Mouse (Mus musculus) midbrain, embryonic 11.5 days (tissue): Measurements from ENCODE around the gene Ccdc102a. TPM values are rescaled to one million over a fixed set of nuclear protein-coding genes. Genes with fewer than 3 reads are reported as not detected.
A peak's percentile ranks its signal among the peaks of the same experiment; 100 is the strongest.

ENCODE experiments used
- ATAC-seq: fragments of 200-750 bp; cut with Nextera tagmentation; 2 replicates; pipeline ENCODE4 v1.8.0; 2017; ENCODE audit warnings: moderate TSS enrichment, moderate library complexity; ENCODE audit not compliant: low FRiP score
- DNase-seq: peaks from one replicate; pipeline ENCODE4 v3.0.0; 2015; ENCODE audit warnings: low spot score; ENCODE audit errors: missing footprints
- H3K27ac ChIP-seq: fragments of 300-500 bp; sonication (generic); 2 replicates; pipeline ENCODE4 v1.5.1; 2014; ENCODE audit warnings: low read depth, low read length
- H3K27me3 ChIP-seq: fragments of 300-500 bp; sonication (generic); 2 replicates; pipeline ENCODE4 v1.6.1; 2014; ENCODE audit warnings: mild to moderate bottlenecking, low read length, moderate library complexity, mixed read lengths; ENCODE audit not compliant: control insufficient read depth, insufficient read depth
- H3K36me3 ChIP-seq: fragments of 300-500 bp; sonication (generic); 2 replicates; pipeline ENCODE4 v1.6.1; 2014; ENCODE audit warnings: mild to moderate bottlenecking, low read length, moderate library complexity, mixed read lengths; ENCODE audit not compliant: control insufficient read depth, insufficient read depth
- H3K4me1 ChIP-seq: fragments of 300-500 bp; sonication (generic); 2 replicates; pipeline ENCODE4 v1.6.1; 2014; ENCODE audit warnings: low read length; ENCODE audit not compliant: control insufficient read depth, insufficient read depth
- H3K4me2 ChIP-seq: fragments of 300-500 bp; sonication (generic); 2 replicates; pipeline ENCODE4 v1.6.1; 2014; ENCODE audit warnings: mild to moderate bottlenecking, moderate library complexity
- H3K4me3 ChIP-seq: fragments of 300-500 bp; sonication (generic); 2 replicates; pipeline ENCODE4 v1.5.1; 2014; ENCODE audit warnings: low read depth, low read length
- H3K9ac ChIP-seq: fragments of 300-500 bp; sonication (generic); 2 replicates; pipeline ENCODE4 v1.6.1; 2014; ENCODE audit warnings: low read length
- H3K9me3 ChIP-seq: fragments of 300-500 bp; sonication (generic); 2 replicates; pipeline ENCODE4 v1.6.1; 2016; ENCODE audit warnings: low read length; ENCODE audit not compliant: control insufficient read depth
- WGBS: fragments of 180-500 bp; shearing (Covaris S2); extraction: QIAGEN DNeasy Blood & Tissue Kit; methylation state at CpG from one replicate; pipeline ENCODE4 v1.1.7; 2014; 5-methylcytosine and 5-hydroxymethylcytosine counted together
- polyA plus RNA-seq: library from polyadenylated mRNA; unstranded; fragments of >200 nt; fragmentation: Nextera tagmentation; extraction: Ambion mirVana; gene quantifications from 2 replicates; pipeline ENCODE4 v1.2.1, GENCODE M21; 2014

Gene Ccdc102a
- polyA plus RNA-seq, 1 experiment from 2014 or later = 15.9 TPM

DNA sequence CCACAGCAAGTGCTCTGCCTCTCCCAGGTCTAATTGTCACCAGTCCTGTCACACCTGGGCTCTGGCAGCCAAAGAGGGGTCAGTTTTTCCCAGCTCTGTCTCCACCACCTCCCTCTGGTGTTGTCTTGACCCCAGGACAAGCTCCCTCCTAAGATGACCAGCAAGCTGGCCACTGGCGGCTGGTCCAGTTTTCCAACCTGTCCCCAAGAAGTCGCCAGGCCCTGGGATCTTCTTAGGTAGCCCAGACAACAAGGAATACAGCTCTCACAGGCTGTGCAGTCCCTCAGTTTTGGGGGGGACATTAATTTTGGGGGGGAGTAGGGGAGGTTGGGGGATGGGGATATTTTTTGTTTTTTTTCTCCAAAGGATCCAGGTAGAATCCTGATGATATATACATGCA is 45.3 kb downstream of the Ccdc102a start:
- Histone ChIP-seq H3K36me3 (no peaks in the 10 kb centered on the region), H3K27me3 (peaks cover 14% of the 10 kb centered on the region), H3K9ac (no peak overlapping the region), H3K9me3 (no peaks in the 10 kb centered on the region), H3K4me3 (no peak overlapping the region), H3K4me1 (peaks cover 17% of the 10 kb centered on the region), H3K4me2 (no peak overlapping the region), H3K27ac (no peak overlapping the region)
- DNase-seq (no peak), ATAC-seq (no peak)
- WGBS = 62% methylated on average over 2 of the region's 2 CpGs

DNA sequence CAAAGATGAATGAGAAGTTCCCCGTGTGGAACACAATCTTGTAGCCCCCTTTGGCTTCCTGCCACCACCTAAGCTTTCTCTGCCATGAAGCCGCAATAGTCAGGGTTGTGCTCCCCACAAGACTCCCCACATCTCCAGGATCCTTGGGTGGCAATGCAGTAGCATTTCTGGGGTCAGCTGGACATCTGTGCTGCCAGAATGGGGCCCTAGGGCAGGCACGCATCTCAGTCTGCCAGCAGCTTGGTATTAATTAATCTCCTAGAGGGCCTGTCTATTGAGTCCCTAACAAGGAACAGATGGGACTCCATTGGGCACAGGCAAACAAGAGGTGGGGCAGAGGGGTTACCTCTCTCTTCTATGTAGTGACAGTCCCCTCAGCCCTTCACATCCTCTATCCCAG is 45.7 kb downstream of the Ccdc102a start:
- H3K9ac ChIP-seq = no peak overlapping the region

DNA sequence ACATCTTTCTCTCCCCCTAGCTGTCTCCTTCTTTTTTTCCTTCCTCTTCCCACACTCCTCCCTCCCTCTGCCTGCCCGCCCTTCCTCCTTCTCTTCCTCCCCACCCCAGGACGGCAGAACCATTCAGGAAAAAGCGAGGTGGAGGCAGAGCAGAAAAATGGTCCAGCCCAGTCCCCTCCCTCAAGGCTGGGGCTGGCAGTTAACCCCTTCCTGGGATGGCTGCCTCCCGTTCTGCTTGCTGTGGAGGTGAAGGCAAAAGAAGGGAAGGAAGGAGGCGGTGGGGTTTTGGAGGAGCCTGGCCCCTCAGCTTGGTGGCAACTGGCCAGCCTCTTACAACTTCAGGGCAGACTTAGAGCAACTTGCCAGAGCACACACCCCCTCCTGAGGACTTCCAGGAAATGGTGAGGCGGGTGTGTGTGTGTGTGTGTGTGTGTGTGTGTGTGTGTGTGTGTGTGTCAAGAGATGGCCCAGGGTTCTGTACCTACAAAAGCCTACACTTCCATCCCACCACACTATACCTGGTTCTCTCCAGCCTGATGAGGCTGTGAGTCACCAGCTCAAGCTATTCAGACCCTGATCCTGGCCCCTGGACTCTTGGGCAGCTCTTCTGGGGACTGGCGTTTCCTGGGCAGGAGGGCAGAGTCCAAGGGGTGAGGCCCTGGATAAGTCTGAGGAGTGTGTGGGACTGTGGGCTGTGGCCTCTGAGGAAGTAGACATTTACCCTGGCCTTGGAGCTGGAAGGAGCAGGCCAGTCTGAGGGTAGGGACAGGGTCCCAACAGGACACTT is 46.6 kb downstream of the Ccdc102a start:
- peak; percentile 52 for ATAC-seq
- H3K4me1 ChIP-seq = peaks cover 17% of the 10 kb centered on the region
- no peaks in the 10 kb centered on the region for H3K9me3 ChIP-seq
- H3K27me3 ChIP-seq = peaks cover 14% of the 10 kb centered on the region
- H3K36me3 ChIP-seq = no peaks in the 10 kb centered on the region
- peak; percentile 86 for DNase-seq
- H3K4me2 ChIP-seq = peak overlapping the region; percentile 53
- peak overlapping the region; percentile 30 for H3K4me3 ChIP-seq
- WGBS = 8% methylated on average over 7 of the region's 7 CpGs
- H3K9ac ChIP-seq = peak overlapping the region; percentile 48
- H3K27ac ChIP-seq = no peak overlapping the region

More for the DNA sequence above, 45.7 kb downstream of the Ccdc102a start:
- DNase-seq = no peak
- Histone ChIP-seq H3K27me3 (peaks cover 14% of the 10 kb centered on the region), H3K4me3 (no peak overlapping the region), H3K9me3 (no peaks in the 10 kb centered on the region), H3K4me1 (peaks cover 17% of the 10 kb centered on the region), H3K4me2 (no peak overlapping the region), H3K27ac (no peak overlapping the region), H3K36me3 (no peaks in the 10 kb centered on the region)
- WGBS = 48% methylated on average over 3 of the region's 3 CpGs
- ATAC-seq = no peak

DNA sequence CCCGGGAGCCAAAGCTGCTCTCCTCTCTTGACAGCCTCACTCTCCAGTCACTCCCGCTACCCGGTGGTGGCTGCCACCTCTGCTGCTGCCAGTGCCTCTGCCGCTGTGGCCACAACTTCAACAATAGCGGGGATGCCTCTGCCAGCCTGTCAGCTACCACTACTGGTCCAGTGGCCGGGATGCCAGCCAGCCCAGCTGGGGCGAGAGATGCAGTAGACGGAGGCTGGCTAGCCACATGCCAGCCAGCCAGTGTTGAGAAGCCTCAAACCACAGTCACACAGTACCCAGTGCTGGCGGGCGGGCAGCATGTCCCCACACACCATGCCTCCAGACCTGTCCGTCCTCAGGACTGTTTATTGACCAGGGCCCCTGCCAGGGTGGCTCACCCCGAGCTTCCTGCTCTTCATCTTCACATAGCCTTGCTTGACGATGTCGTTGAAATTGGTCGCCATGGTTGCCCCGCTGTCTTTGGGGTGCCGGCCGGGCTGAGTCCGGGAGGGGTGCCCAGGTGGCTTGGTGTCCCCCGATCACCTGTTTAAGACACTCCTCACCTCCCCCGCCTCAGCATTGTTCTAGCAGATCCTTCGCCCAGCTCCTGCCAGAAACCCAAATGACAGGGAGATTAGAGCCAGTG is 47.3 kb downstream of the Ccdc102a start:
- Histone ChIP-seq H3K27me3 (peaks cover 12% of the 10 kb centered on the region), H3K4me1 (peaks cover 13% of the 10 kb centered on the region), H3K9me3 (no peaks in the 10 kb centered on the region), H3K27ac (no peak overlapping the region), H3K4me3 (peak overlapping the region; percentile 30), H3K36me3 (no peaks in the 10 kb centered on the region), H3K4me2 (peak overlapping the region; percentile 53), H3K9ac (peak overlapping the region; percentile 48)
- DNase-seq = peak; percentile 88
- ATAC-seq = peak; percentile 18; the same call in 1 of the 2 replicates
- 2% methylated on average over 22 of the region's 22 CpGs for WGBS

DNA sequence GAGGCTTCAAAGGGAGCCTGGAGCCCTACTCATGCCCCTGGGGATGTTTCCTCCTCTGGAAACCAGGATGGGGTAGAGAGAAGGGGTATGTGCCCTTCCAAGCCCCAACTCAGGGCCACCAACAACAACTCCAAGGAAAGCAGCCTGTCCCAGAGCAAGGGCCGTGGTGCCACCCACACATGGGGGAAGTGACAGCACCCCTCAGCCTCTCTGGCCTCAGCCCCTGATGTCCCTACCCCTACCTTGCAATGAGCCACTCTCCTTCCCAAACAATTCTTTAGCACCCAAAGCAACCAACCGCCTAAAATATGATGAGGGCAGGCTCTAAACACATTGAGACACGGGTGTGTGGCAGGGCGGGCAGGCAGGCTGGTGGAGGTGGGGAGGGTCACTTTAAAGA is 47.9 kb downstream of the Ccdc102a start:
- peaks cover 7% of the 10 kb centered on the region for H3K4me1 ChIP-seq
- H3K4me3 ChIP-seq = peak overlapping the region; percentile 30
- H3K4me2 ChIP-seq = peak overlapping the region; percentile 53
- H3K9me3 ChIP-seq = no peaks in the 10 kb centered on the region
- peak overlapping the region; percentile 48; the same call in 1 of the 2 replicates for H3K9ac ChIP-seq
- no peak overlapping the region for H3K27ac ChIP-seq
- DNase-seq (no peak), ATAC-seq (no peak)
- WGBS = 9% methylated on average over 4 of the region's 4 CpGs
- no peaks in the 10 kb centered on the region for H3K36me3 ChIP-seq
- peaks cover 6% of the 10 kb centered on the region for H3K27me3 ChIP-seq

DNA sequence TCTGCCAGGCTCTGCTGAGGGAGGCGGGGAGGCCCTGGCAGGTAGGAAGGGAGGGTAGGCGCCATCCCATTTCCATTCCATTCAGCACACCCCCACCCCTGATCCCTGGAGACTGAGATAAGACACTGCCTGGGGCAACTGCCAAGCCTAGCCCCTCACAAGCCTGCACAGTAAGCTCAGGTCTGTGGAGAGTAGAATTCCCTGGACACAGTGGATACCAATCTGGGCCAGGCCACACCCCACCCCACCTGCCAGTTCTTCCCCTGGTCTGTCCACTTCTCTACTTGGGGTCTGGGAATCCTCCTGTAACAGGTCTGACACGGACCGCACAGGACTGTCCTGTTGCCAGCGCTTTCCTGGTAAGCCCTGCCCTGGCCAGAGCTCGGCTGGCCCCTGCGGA is 48.8 kb downstream of the Ccdc102a start:
- no peak for DNase-seq
- no peaks in the 10 kb centered on the region for H3K9me3 ChIP-seq
- ATAC-seq = no peak
- H3K4me1 ChIP-seq = peaks cover 7% of the 10 kb centered on the region; the same call in 1 of the 2 replicates
- no peaks in the 10 kb centered on the region for H3K36me3 ChIP-seq
- no peak overlapping the region for H3K4me3 ChIP-seq
- H3K27me3 ChIP-seq = no peaks in the 10 kb centered on the region; the same call in 1 of the 2 replicates
- H3K27ac ChIP-seq = no peak overlapping the region
- H3K4me2 ChIP-seq = peak overlapping the region; percentile 2; the same call in 1 of the 2 replicates
- 61% methylated on average over 7 of the region's 7 CpGs for WGBS
- H3K9ac ChIP-seq = no peak overlapping the region

DNA sequence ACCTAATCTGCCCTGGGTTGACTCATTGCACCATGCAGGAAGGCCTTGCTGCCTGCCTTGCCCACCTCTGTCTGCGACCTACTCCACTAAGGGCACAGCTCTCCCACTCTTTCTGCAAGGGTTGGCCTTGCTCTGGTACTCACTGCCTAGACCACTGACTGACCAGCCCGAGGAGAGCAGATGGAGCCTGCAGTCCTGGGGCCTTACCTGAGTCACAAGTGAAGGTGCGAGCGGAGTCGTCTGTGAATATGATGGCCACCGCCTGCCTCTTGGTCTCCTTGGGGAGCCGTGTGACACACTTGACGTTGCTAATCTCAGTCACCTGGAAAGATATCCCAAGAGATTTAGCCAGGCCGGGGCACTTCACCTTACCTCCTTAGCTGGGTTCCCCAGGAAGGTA is 51.0 kb downstream of the Ccdc102a start:
- Histone ChIP-seq H3K4me3 (no peak overlapping the region), H3K36me3 (peaks cover 7% of the 10 kb centered on the region; the same call in 1 of the 2 replicates), H3K4me2 (no peak overlapping the region), H3K4me1 (peaks cover 7% of the 10 kb centered on the region; the same call in 1 of the 2 replicates), H3K27me3 (no peaks in the 10 kb centered on the region; the same call in 1 of the 2 replicates), H3K27ac (no peak overlapping the region), H3K9ac (no peak overlapping the region), H3K9me3 (no peaks in the 10 kb centered on the region)
- DNase-seq = no peak
- no peak for ATAC-seq
- 88% methylated on average over 9 of the region's 9 CpGs for WGBS

DNA sequence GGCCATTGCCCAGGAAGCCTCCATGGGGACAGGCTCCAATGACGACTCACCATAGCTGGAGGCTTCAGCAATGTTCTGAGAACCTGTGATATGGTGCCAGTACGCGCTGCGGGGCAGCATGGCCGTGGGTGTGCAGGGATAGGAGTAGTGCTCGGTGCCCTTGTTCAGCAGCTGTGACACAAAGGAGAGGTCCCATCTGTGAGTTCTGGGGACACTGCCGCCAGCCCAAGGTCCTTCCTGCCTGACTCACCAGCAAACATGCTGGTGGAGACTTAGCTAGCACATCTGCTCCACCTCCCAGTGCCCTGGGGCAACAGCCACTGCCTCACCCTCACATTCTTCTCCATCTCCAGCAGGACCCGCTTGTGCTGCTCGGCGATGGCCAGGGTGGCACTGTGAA is 52.6 kb downstream of the Ccdc102a start:
- no peaks in the 10 kb centered on the region for H3K9me3 ChIP-seq
- H3K36me3 ChIP-seq = peaks cover 11% of the 10 kb centered on the region; the same call in 1 of the 2 replicates
- no peak for ATAC-seq
- H3K4me1 ChIP-seq = no peaks in the 10 kb centered on the region
- no peaks in the 10 kb centered on the region; the same call in 1 of the 2 replicates for H3K27me3 ChIP-seq
- 90% methylated on average over 10 of the region's 10 CpGs for WGBS
- H3K27ac ChIP-seq = no peak overlapping the region
- no peak overlapping the region for H3K9ac ChIP-seq
- no peak for DNase-seq
- H3K4me3 ChIP-seq = no peak overlapping the region
- no peak overlapping the region for H3K4me2 ChIP-seq
